Mouse (Mus musculus): ENCODE results near the gene Ccdc174.

Ccdc174 gene

DNA sequence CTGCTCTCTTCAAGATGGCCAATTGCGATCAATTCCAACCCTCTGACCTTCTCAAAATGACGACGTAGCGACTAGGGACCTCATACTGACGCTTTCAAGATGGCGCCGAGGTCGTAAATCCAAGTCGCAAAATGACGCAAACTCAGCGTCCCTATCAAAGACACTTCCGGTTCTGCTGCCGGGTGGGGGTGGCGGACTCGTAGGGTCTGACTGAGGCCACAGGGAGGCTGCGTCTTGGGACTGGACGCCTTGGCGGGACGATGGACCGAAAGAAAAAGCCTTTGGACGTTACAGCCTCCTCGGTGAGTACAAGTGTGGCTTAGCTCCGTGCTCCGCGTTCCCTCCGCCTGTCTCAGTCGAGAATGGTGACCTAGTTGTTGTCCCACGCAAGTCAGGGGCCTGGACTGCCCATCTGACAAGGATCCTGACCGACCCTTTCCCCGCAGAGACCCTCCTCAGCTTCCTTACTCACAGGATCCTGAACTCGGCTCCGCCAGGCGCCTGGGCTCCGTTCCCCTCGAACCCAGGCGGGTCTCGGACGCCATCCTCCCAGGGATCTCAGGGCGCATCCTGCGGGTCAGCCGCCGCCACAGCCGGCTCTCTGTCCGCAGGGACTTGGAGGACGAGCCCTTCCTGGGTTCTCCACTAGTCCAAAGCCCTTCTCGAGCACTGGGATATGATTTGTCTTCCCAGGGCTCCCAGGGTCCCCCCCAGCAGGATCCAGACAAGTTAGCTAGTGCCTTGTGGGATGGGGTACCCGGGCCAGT is at the start of gene Ccdc174:
Gene Ccdc174 (plus strand): TSS at position 169 of the 767 bp plus-strand sequence.
- under 1% methylated on average over 47 of the region's 47 CpGs for WGBS

- WGBS = 87% methylated on average over 3 of the region's 3 CpGs
These were observed 44.9 kb upstream of the Ccdc174 start for GRCm38 (mm10) chr6:91832863-91833440.

DNA sequence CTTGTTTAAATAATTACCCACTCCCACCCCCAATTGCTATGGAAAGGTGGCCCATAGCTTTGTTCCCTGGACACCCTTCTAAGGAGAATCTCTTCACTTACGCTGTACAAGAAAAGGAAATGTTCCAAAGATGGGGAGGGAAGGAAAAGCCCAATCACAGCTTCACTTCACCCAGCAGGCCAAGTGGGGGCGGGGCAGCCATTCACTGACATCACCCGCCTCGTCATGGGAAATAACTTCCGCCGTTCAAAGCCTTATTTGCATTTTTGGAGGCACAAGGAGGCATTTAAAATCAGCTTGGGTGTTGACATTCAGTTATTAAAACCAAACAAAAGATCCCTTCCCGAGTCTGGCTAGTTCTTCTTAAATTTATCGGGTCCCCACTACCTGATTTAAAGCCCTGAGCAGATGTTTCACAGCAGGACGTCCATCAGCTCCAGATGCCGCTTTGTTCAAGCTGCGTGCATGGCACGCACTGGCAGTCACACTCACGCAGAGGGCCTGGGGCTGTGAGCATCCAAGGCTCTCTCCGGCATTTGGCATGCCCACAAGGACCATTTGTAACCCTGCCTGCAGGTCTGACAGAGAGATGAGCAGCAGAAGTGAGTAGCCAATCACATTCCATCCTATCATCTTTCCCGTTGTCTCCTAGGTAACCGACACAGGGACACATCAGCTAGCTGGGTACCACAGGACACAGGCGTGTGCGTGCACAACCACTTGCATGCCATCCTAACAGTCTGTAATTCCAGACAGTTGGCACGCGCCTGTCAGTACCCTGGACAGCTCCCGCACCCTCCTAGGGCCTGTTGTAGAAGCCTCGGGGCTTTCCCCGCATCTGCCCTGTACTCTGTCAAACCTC is 38.6 kb upstream of the Ccdc174 start:
- 5% methylated on average over 23 of the region's 23 CpGs for WGBS

DNA sequence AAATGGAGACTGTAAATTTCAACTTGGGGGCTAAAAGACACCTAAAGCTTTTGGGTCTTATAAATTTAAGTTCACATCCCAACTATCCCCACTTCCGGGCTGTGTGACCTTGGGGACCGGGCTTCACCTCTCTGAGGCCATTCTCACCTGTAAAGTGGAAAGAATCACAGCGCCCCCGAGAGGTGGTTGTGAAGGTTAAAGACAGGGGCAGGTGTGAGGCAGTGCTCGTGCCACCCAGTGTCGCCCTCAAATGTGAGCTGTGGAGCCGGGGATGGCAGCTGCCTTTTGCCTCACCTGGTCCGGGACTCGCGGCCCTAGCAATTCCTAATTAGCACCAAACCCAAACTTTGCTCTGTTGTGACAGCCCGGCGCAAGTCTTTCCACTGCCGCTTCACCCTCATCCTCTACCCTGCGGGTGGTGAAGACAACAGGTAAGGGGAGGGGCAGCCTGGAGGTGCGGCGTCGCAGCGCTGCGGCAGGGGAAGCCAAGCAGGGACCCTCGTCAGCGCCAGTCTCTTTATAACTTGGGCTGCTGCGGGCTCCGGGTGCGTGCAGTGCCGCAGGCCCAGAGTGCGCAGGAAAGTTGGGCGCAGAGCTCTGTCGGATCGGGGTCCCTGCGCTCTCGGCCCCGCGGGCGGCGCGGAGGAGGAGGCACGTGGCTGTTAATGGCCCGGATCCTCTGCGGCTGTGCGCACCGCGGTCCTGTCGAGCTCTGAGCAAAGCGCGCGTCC is 34.8 kb upstream of the Ccdc174 start:
- WGBS = 4% methylated on average over 46 of the region's 46 CpGs

DNA sequence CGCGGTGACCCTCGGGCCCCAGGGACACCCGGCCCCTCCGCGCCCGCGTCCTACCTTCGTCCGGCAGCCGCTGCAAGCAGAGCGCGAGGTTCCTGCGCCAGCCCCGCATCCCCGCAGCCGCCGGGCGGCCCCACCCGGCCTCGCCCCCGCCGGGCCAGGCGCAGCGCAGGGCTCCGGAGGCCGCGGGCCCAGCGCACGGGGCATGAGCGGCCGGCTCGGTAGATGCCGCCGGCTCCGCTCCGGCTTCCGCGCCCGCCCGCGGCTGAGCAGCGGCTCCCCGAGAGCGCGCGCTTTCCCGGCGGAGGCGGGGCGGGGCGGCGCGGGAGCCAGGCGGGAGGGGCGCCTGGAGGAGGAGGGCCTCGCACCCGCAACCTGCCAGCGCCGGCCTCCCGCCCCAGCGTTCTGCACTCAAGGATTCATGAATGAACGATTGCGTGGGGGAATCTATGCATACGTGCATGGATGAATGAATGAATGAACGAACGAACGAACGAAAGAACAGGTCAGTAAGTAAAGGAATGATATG is 34.2 kb upstream of the Ccdc174 start:
- WGBS = 3% methylated on average over 69 of the region's 69 CpGs

DNA sequence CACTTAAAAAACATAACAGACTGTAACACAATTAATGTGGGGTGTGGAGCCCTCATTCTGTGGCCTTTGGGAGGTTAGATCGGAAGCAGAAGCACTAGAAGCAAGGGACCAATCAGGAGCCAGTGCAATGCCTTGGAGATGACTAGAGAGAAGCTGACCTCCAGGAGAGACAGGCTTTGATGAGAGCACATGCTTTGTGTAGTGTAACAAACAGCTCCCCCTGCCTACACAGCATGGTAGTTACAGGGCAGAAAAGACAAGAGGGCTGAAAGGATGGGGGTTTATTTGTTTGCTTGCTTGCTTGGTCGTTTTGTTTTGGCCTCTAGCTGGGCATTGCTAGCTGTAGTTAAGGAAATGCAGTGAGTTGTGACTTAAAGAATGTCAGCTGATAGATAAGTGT is 25.3 kb upstream of the Ccdc174 start:
- WGBS = 16% methylated on average over 2 of the region's 2 CpGs

- WGBS = 77% methylated on average over 5 of the region's 5 CpGs
These were observed 19.5 kb upstream of the Ccdc174 start for GRCm38 (mm10) chr6:91858339-91858738.

DNA sequence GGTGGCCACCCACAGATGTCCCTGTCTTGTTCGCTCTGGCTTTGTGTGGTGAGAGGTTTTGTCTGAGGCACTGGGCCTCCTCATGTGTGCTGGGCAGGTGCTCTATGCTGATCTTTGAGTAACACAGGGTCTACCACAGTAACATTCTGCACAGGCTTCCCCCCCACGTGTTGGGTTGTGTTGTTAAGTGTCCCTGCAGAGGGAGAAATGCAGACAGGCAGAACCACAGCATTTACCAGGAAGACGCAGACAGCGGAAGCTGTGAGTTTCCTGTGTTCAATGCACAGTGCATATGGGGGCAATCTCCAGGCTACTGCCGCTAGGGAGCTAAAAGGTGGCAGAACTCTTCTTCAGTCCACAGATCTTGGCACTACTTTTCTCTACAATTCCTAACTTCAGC is 13.3 kb upstream of the Ccdc174 start:
- 75% methylated on average over 5 of the region's 5 CpGs for WGBS

DNA sequence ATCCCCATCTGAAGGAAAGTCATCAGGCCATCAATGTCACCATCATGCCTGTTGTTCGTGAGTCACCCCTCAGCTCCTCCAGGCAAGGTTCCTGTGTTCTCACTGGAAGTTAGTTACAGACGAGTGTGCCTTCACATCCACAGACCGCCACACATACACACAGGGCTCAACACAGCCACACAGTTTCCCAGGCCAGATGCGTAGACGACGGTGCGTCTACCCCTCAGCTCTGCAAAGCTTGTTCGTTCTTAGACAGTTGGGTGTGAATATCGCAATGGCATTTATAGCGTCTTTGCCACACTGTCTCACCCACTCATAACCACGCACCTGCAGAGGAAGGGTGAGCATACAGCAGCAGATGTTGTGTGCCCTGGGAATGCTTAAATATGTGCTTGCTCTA is 12.3 kb upstream of the Ccdc174 start:
- WGBS = 51% methylated on average over 11 of the region's 11 CpGs

DNA sequence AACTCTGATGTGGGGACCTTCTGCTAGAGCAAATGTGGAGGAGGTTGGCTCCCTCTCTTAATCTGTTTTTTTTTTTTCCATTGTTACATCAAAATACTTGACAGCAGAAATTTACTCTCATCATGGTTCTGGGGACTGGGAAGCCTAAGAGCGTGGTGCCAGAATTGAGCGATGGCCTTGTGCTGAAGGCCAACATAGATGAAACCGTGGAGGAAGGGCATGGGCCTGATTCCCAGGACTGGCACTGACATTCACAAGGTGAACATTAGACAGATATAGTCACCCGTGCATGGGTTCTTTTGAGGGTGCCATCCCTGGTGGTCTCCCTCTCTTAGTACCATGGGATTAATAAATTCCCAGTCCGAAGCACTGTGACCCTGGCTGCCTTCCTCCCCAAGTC is 9.8 kb upstream of the Ccdc174 start:
- WGBS = 94% methylated on average over 5 of the region's 5 CpGs

DNA sequence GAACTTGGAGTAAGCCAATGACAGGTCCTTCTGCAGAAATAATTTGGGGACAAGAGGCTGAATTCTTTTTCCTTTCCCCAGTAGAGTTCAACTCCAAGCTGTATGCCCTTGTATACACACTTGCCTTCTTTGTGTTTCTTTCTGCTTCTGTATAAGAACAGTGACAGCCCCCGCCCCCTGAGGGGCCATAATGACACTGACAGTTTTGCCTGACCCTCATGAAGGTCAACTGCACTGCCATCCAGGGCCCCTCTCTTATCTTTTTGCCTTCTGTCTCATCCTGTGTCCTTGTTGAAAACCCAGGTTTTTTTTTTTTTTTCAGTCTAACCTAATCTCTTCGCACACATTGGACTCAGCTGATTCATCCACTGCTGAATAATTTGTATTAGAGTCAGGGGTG is 5.1 kb upstream of the Ccdc174 start:
- 68% methylated on average over 2 of the region's 2 CpGs for WGBS

- 78% methylated on average over 2 of the region's 2 CpGs for WGBS
These were observed 6.0 kb downstream of the Ccdc174 start for GRCm38 (mm10) chr6:91883859-91884258.

- whole genome bisulfite sequencing = 43% methylated on average over 3 of the region's 3 CpGs
These were observed 11.5 kb downstream of the Ccdc174 start for GRCm38 (mm10) chr6:91889255-91889906.

DNA sequence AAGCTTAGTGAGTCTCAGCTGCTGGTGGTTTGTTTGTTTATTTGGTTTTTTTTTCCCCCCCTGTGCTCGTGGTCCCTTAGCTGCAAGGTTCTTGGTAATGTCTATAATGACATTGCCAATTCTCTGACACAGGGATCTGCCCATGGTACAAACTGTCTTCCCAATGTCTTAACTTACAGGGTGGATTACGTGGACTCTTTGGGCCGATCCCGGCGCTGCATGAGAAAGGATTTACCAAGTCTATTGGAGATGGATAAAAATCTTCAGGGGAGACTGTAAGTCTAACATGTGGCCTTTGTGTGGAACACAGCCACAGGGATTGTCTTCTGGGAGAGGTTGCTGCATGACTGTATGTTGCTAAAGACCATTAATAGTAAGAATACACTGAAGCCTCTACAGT is 12.8 kb downstream of the Ccdc174 start:
- WGBS = 88% methylated on average over 5 of the region's 5 CpGs

DNA sequence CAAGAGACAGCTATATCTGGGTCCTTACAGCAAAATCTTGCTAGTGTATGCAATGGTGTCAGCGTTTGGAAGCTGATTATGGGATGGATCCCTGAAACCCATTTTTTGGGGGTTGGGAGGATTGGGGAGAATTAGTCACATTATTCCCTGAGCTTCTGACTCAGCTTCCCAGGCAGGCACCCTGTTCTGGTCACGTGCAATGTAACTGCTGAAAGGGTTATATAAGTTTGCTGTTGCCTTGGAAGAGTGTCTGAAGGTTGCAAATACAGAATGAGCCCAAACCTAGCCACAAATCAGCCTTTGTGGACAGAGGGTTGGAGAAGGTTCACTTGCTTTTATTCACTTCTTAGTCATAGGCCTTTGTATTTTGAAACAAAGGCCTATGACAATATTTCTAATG is 13.9 kb downstream of the Ccdc174 start:
- WGBS = 55% methylated on average over 2 of the region's 2 CpGs

GRCm38 (mm10) chr6:91896783-91897182 is 18.9 kb downstream of the Ccdc174 start:
- 64% methylated on average over 3 of the region's 3 CpGs for WGBS

DNA sequence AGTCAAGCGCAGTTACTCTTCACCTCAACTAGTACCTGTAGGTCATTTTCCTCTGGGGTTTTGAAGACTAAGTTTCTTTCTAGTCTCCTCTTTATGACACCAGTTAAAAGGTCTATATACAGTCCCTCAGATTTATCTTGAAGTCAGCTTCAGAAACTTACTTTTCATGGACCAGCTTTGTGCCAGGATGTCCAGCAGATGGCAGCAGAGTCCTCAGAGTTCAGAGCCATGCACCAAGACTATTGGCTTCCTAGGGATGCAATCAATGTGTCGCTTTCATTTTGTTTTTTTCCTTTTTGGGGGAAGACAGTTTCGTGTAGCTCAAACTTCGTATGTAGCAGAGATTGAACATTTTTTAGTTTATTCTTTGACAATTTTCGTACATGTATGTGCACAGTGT is 23.7 kb downstream of the Ccdc174 start:
- 14% methylated on average over 5 of the region's 5 CpGs for whole genome bisulfite sequencing

GRCm38 (mm10) chr6:91902509-91902908 is 24.7 kb downstream of the Ccdc174 start, which contains the start of gene 4930590J08Rik:
TSS of gene 4930590J08Rik (plus strand) at chr6:91902809.
- 98% methylated on average over 2 of the region's 2 CpGs for WGBS

DNA sequence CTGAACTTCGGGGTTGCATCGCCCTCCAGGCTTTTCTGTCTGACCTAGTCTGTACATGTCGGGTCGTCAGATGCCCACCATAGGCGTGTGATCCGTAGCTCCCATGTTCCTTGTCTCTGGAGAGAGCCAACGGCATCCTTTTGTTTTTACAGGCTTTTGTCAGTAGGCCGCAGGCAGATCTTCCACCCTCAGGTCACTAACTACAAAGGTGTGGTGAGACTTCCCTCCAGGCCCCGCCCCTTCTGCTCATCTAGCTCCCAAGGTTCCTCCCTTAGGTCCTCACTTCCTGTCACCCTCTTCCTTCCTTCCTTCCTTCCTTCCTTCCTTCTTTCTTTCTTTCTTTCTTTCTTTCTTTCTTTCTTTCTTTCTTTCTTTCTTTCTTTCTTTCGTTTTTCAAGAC is 36.2 kb downstream of the Ccdc174 start:
- WGBS = 94% methylated on average over 10 of the region's 10 CpGs

GRCm38 (mm10) chr6:91917286-91917685 is 39.4 kb downstream of the Ccdc174 start:
- WGBS = 33% methylated on average over 4 of the region's 4 CpGs

DNA sequence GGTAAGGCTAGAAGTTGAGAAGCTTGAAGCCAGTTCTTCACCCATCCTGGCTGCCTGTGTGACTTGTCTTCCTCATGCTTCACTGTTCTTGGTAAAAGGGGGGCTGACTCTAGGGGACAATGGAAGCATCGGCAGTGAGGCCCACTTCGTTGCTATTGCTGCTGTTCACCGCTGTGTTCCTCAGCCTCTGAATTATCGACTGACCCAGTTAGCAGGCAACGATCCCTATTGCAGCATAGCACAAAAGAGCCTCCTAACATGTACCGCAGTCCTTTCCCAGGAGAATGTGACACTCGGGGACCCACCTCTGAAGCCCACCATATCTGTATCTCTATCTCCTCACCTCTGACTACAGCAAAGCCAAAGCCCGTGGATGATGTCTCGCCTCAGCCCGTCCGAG is 39.9 kb downstream of the Ccdc174 start:
- WGBS = 84% methylated on average over 11 of the region's 11 CpGs
